Mouse (Mus musculus) neural tube, embryonic 11.5 days (tissue): Measurements from ENCODE around the gene Cacng2. TPM values are rescaled to one million over a fixed set of nuclear protein-coding genes. Genes with fewer than 3 reads are reported as not detected.

ENCODE experiments used
- ATAC-seq: fragments of 200-750 bp; cut with Nextera tagmentation; 2 replicates; pipeline ENCODE4 v1.8.0; 2017; ENCODE audit warnings: moderate number of reproducible peaks, mild to moderate bottlenecking, moderate TSS enrichment, moderate library complexity; ENCODE audit not compliant: insufficient read depth, low FRiP score, low TSS enrichment
- DNase-seq: peaks from one replicate; pipeline ENCODE4 v3.0.0-alpha.2; 2015; ENCODE audit warnings: low spot score
- H3K27ac ChIP-seq: fragments of 300-500 bp; sonication (generic); 2 replicates; pipeline ENCODE4 v1.5.1; 2014; ENCODE audit warnings: low read depth, mild to moderate bottlenecking, low read length
- H3K27me3 ChIP-seq: fragments of 300-500 bp; sonication (generic); 2 replicates; pipeline ENCODE4 v1.6.1; 2014; ENCODE audit warnings: mild to moderate bottlenecking, low read length, mixed read lengths; ENCODE audit not compliant: control insufficient read depth, insufficient read depth
- H3K36me3 ChIP-seq: fragments of 300-500 bp; sonication (generic); 2 replicates; pipeline ENCODE4 v1.6.1; 2014; ENCODE audit warnings: mild to moderate bottlenecking, low read length, moderate library complexity, mixed read lengths; ENCODE audit not compliant: control insufficient read depth, insufficient read depth
- H3K4me1 ChIP-seq: fragments of 300-500 bp; sonication (generic); 2 replicates; pipeline ENCODE4 v1.6.1; 2014; ENCODE audit warnings: low read length, mixed read lengths; ENCODE audit not compliant: control insufficient read depth, insufficient read depth
- H3K4me2 ChIP-seq: fragments of 300-500 bp; sonication (generic); 2 replicates; pipeline ENCODE4 v1.6.1; 2014; ENCODE audit warnings: low read depth, mild to moderate bottlenecking, moderate library complexity
- H3K4me3 ChIP-seq: fragments of 300-500 bp; sonication (generic); 2 replicates; pipeline ENCODE4 v1.5.1; 2014; ENCODE audit warnings: low read depth, low read length
- H3K9ac ChIP-seq: fragments of 300-500 bp; sonication (generic); 2 replicates; pipeline ENCODE4 v1.6.1; 2014; ENCODE audit warnings: mild to moderate bottlenecking, low read length
- H3K9me3 ChIP-seq: fragments of 300-500 bp; sonication (generic); 2 replicates; pipeline ENCODE4 v1.6.1; 2016; ENCODE audit warnings: low read length; ENCODE audit not compliant: control insufficient read depth
- WGBS: fragments of 180-500 bp; shearing (Covaris S2); extraction: QIAGEN DNeasy Blood & Tissue Kit; methylation state at CpG from one replicate; pipeline ENCODE4 v1.1.7; 2014; 5-methylcytosine and 5-hydroxymethylcytosine counted together
- polyA plus RNA-seq: library from polyadenylated mRNA; unstranded; fragments of >200 nt; fragmentation: Nextera tagmentation; extraction: Ambion mirVana; gene quantifications from 2 replicates; pipeline ENCODE4 v1.2.1, GENCODE M21; 2014

The Cacng2 gene
- polyA plus RNA-seq, 1 experiment from 2014 or later = 1.7 TPM

- Histone ChIP-seq H3K4me2 (no peak overlapping the region), H3K36me3 (no peaks in the 10 kb centered on the region), H3K27ac (no peak overlapping the region), H3K4me3 (no peak overlapping the region), H3K9me3 (no peaks in the 10 kb centered on the region), H3K9ac (no peak overlapping the region), H3K4me1 (0 out of 2 replicates have a peak, but pooled peaks cover 3% of the 10 kb centered on the region), H3K27me3 (no peaks in the 10 kb centered on the region)
- WGBS = 45% methylated on average over 11 of the region's 11 CpGs
- DNase-seq (no peak), ATAC-seq (no peak)
Observed at GRCm38 (mm10) chr15:78153045-78153775, 33.4 kb upstream of the Cacng2 start.

GRCm38 (mm10) chr15:78148565-78148964, 28.7 kb upstream of the Cacng2 start:
- ATAC-seq (no peak), DNase-seq (no peak)
- Histone ChIP-seq H3K4me3 (no peak overlapping the region), H3K4me1 (0 out of 2 replicates have a peak, but pooled peaks cover 1% of the 10 kb centered on the region), H3K36me3 (no peaks in the 10 kb centered on the region), H3K9ac (no peak overlapping the region), H3K27me3 (no peaks in the 10 kb centered on the region), H3K9me3 (no peaks in the 10 kb centered on the region), H3K27ac (no peak overlapping the region), H3K4me2 (no peak overlapping the region)
- 73% methylated on average over 7 of the region's 7 CpGs for WGBS

- no peak overlapping the region for H3K9ac ChIP-seq
- DNase-seq = no peak
- H3K4me2 ChIP-seq = no peak overlapping the region
- H3K4me3 ChIP-seq = no peak overlapping the region
- ATAC-seq = no peak
- no peaks in the 10 kb centered on the region for H3K9me3 ChIP-seq
- H3K36me3 ChIP-seq = no peaks in the 10 kb centered on the region
- no peak overlapping the region for H3K27ac ChIP-seq
- 55% methylated on average over 8 of the region's 8 CpGs for WGBS
- H3K4me1 ChIP-seq = no peaks in the 10 kb centered on the region
- H3K27me3 ChIP-seq = no peaks in the 10 kb centered on the region
Observed at GRCm38 (mm10) chr15:78140226-78140625, 20.4 kb upstream of the Cacng2 start.

- 25% methylated on average over 6 of the region's 6 CpGs for WGBS
- ATAC-seq = no peak
- H3K36me3 ChIP-seq = no peaks in the 10 kb centered on the region
- H3K4me3 ChIP-seq = no peak overlapping the region
- peaks cover 6% of the 10 kb centered on the region for H3K4me1 ChIP-seq
- H3K9ac ChIP-seq = no peak overlapping the region
- no peaks in the 10 kb centered on the region for H3K9me3 ChIP-seq
- H3K27ac ChIP-seq = no peak overlapping the region
- no peak for DNase-seq
- H3K27me3 ChIP-seq = no peaks in the 10 kb centered on the region
- H3K4me2 ChIP-seq = no peak overlapping the region
Observed at GRCm38 (mm10) chr15:78134606-78135005, 14.8 kb upstream of the Cacng2 start.

- no peak overlapping the region for H3K4me2 ChIP-seq
- ATAC-seq (no peak), DNase-seq (no peak)
- no peaks in the 10 kb centered on the region for H3K36me3 ChIP-seq
- WGBS = 21% methylated on average over 2 of the region's 2 CpGs
- no peaks in the 10 kb centered on the region for H3K9me3 ChIP-seq
- H3K27me3 ChIP-seq = no peaks in the 10 kb centered on the region
- H3K9ac ChIP-seq = no peak overlapping the region
- H3K4me1 ChIP-seq = peaks cover 6% of the 10 kb centered on the region
- no peak overlapping the region for H3K27ac ChIP-seq
- no peak overlapping the region for H3K4me3 ChIP-seq
Observed at GRCm38 (mm10) chr15:78133389-78133788, 13.6 kb upstream of the Cacng2 start.

GRCm38 (mm10) chr15:78119248-78119647, 580 bp downstream of the Cacng2 start:
- ATAC-seq = 0 out of 2 replicates have a peak, but pooled peaks have one; percentile 9
- Histone ChIP-seq H3K9me3 (no peaks in the 10 kb centered on the region), H3K36me3 (no peaks in the 10 kb centered on the region), H3K4me3 (peak overlapping the region; percentile 41), H3K4me2 (peak overlapping the region; percentile 52), H3K27ac (0 out of 2 replicates have a peak overlapping the region, but pooled peaks have one; percentile 14), H3K9ac (peak overlapping the region; percentile 54), H3K4me1 (0 out of 2 replicates have a peak, but pooled peaks cover 2% of the 10 kb centered on the region), H3K27me3 (peaks cover 7% of the 10 kb centered on the region; the same call in 1 of the 2 replicates)
- WGBS = 6% methylated on average over 35 of the region's 39 CpGs
- DNase-seq = no peak

- no peaks in the 10 kb centered on the region for H3K9me3 ChIP-seq
- peaks cover 7% of the 10 kb centered on the region; the same call in 1 of the 2 replicates for H3K27me3 ChIP-seq
- no peak for ATAC-seq
- no peak overlapping the region for H3K9ac ChIP-seq
- no peaks in the 10 kb centered on the region for H3K36me3 ChIP-seq
- peak overlapping the region; percentile 52 for H3K4me2 ChIP-seq
- 0 out of 2 replicates have a peak, but pooled peaks cover 2% of the 10 kb centered on the region for H3K4me1 ChIP-seq
- 68% methylated on average over 18 of the region's 18 CpGs for WGBS
- peak overlapping the region; percentile 41 for H3K4me3 ChIP-seq
- H3K27ac ChIP-seq = no peak overlapping the region
- no peak for DNase-seq
Observed at GRCm38 (mm10) chr15:78118275-78118995, 1.4 kb downstream of the Cacng2 start.

- Histone ChIP-seq H3K4me3 (no peak overlapping the region), H3K27me3 (peaks cover 7% of the 10 kb centered on the region; the same call in 1 of the 2 replicates), H3K9me3 (no peaks in the 10 kb centered on the region), H3K27ac (no peak overlapping the region), H3K36me3 (no peaks in the 10 kb centered on the region), H3K4me2 (no peak overlapping the region), H3K9ac (no peak overlapping the region), H3K4me1 (0 out of 2 replicates have a peak, but pooled peaks cover 2% of the 10 kb centered on the region)
- ATAC-seq (no peak), DNase-seq (no peak)
- 89% methylated on average over 16 of the region's 16 CpGs for WGBS
Observed at GRCm38 (mm10) chr15:78117731-78118130, 2.1 kb downstream of the Cacng2 start.
